Mouse (Mus musculus) C2C12 (cell line): Measurements from ENCODE around the gene Gm21188.
"Not testable (repeated sequence)": the region's sequence is repeated elsewhere in the genome, so short reads cannot be mapped to it uniquely, and the experiment has no call there.

ENCODE experiments used
- CEBPB ChIP-seq: IDR thresholded peaks from one replicate; pipeline ENCODE4 v1.6.1; 2011; ENCODE audit warnings: low read depth, mild to moderate bottlenecking, control low read depth, moderate library complexity
- CTCF ChIP-seq: IDR thresholded peaks from one replicate; pipeline ENCODE4 v1.5.1; 2011; ENCODE audit not compliant: control insufficient read depth, insufficient read depth, insufficient read length
- MAX ChIP-seq: IDR thresholded peaks from one replicate; pipeline ENCODE4 v1.6.1; 2011; ENCODE audit warnings: mild to moderate bottlenecking, control low read depth
- MYOD1 ChIP-seq: IDR thresholded peaks from one replicate; pipeline ENCODE4 v1.6.1; 2011; ENCODE audit warnings: low read depth; ENCODE audit not compliant: control insufficient read depth, insufficient read length
- MYOG ChIP-seq: IDR thresholded peaks from one replicate; pipeline ENCODE4 v1.6.1; 2011; ENCODE audit not compliant: control insufficient read depth, insufficient read length; ENCODE audit errors: extremely low read depth

DNA sequence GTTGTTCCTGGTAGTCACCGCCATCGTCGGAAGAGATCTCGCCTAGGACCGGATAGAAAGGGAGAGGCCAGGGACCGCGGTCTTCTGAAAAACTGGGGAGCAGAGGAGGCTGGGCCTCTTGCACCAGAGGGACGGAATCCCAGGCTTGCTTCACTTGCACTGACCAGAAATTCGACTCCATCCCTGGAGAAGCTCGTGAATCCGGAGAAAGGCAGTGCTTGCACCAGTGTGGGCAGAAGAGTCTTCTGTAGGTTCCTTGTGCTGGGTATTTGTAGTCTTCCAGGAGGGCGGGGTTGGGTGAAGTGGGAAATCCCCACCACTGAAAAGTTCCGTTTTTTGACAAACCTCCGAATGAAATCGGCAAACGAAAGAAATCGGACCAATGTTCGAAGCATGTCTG is 16.8 kb downstream of the Gm21188 start:
- not testable (repeated sequence) for TF ChIP-seq CTCF, MAX, CEBPB, MYOD1, MYOG
